Mouse (Mus musculus) forebrain, embryonic 10.5 days (tissue): ENCODE data around the gene Kmt2d. TPM values are rescaled to one million over a fixed set of nuclear protein-coding genes. Genes with fewer than 3 reads are reported as not detected.

Source experiments
- DNase-seq: peaks from one replicate; pipeline ENCODE4 v3.0.0-alpha.2; 2017; ENCODE audit warnings: low spot score; ENCODE audit errors: extremely low spot score
- H3K27ac ChIP-seq: fragments of 300-500 bp; sonication (generic); 2 replicates; pipeline ENCODE4 v1.5.1; 2016; ENCODE audit warnings: mild to moderate bottlenecking
- H3K27me3 ChIP-seq: fragments of 300-500 bp; sonication (generic); 2 replicates; pipeline ENCODE4 v1.6.1; 2016; ENCODE audit warnings: mild to moderate bottlenecking; ENCODE audit not compliant: poor library complexity, severe bottlenecking
- H3K36me3 ChIP-seq: fragments of 300-500 bp; sonication (generic); replicated peaks from 2 replicates; pipeline ENCODE4 v1.6.1; 2016; ENCODE audit warnings: mild to moderate bottlenecking, moderate library complexity
- H3K4me1 ChIP-seq: fragments of 300-500 bp; sonication (generic); 2 replicates; pipeline ENCODE4 v1.6.1; 2016
- H3K4me3 ChIP-seq: fragments of 300-500 bp; sonication (generic); 2 replicates; pipeline ENCODE4 v1.5.1; 2016; ENCODE audit warnings: mild to moderate bottlenecking, moderate library complexity
- H3K9me3 ChIP-seq: fragments of 300-500 bp; sonication (generic); 2 replicates; pipeline ENCODE4 v1.6.1; 2016; ENCODE audit warnings: mild to moderate bottlenecking, moderate library complexity
- WGBS: fragments of 180-500 bp; shearing (Covaris S2); methylation state at CpG from one replicate; pipeline ENCODE4 v1.1.7; 2016; 5-methylcytosine and 5-hydroxymethylcytosine counted together
- polyA plus RNA-seq: library from polyadenylated mRNA; unstranded; fragments of >200 nt; fragmentation: Nextera tagmentation; extraction: Ambion mirVana; gene quantifications from 2 replicates; pipeline ENCODE4 v1.2.1, GENCODE M21; 2016

Gene Kmt2d
- polyA plus RNA-seq, 1 experiment from 2014 or later, result 11.8 TPM

DNA sequence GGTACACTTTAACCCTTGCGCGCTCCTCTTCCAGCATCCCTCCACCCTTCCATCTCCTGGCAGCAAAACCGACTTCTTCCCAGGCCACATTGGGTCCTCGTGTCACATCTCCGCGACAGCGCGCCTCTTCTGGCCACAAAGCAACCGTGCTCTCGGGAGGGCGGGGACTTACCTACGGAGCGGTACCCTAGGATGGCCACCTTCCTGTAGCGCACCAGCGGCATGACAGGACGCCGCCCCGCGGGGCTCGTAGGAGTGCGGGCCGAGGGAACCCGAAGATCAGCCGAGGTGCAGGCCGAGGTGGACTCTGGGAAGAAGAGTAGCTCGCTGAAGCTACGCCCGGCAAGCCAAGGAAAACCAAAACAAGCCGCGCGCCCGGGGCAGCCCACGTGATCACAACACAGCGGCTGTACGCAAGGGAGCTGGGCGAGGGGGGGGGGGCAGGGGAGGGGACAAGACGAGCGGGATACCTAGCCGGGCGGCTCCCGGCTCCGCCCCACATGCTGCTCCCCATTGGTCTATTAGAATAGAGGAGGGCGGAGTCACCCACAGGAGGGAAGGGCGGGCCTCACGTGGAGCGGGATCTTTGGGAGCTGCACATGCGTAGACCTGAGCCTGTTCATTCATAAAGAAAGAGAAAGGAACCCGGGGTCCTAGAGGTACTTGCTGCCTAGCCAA lies 10.1 kb upstream of the Kmt2d start:
- Histone ChIP-seq H3K4me3 (peak overlapping the region; percentile 71), H3K36me3 (peaks cover 17% of the 10 kb centered on the region), H3K4me1 (peaks cover 31% of the 10 kb centered on the region), H3K27ac (peak overlapping the region; percentile 89), H3K9me3 (no peaks in the 10 kb centered on the region), H3K27me3 (no peaks in the 10 kb centered on the region)
- WGBS, result under 1% methylated on average over 48 of the region's 48 CpGs
- peak; percentile 97 for DNase-seq

DNA sequence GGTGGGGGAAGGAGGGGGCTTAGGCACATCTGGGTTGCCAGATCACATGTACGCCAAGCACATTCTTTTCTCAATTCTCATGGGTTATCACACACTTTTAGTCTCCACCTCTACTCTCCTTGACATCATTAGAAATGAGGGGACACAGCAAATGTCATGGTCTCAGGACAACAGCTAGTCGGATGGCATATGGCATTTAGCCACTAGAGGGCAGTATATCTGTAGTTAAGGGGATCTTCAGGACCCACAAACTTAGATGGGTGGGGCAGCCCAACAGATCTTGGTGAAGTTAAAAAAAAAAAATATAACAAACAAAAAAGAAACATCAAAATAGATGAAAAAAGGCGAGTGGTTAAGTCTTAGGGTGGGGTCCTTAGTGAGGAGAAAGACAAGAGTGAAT lies 6.3 kb upstream of the Kmt2d start:
- Histone ChIP-seq H3K4me1 (peaks cover 41% of the 10 kb centered on the region), H3K4me3 (no peak overlapping the region; the same call in 1 of the 2 replicates), H3K27ac (no peak overlapping the region), H3K9me3 (no peaks in the 10 kb centered on the region), H3K36me3 (peaks cover 17% of the 10 kb centered on the region), H3K27me3 (no peaks in the 10 kb centered on the region)
- peak; percentile 62 for DNase-seq
- 23% methylated on average over 3 of the region's 3 CpGs for WGBS

DNA sequence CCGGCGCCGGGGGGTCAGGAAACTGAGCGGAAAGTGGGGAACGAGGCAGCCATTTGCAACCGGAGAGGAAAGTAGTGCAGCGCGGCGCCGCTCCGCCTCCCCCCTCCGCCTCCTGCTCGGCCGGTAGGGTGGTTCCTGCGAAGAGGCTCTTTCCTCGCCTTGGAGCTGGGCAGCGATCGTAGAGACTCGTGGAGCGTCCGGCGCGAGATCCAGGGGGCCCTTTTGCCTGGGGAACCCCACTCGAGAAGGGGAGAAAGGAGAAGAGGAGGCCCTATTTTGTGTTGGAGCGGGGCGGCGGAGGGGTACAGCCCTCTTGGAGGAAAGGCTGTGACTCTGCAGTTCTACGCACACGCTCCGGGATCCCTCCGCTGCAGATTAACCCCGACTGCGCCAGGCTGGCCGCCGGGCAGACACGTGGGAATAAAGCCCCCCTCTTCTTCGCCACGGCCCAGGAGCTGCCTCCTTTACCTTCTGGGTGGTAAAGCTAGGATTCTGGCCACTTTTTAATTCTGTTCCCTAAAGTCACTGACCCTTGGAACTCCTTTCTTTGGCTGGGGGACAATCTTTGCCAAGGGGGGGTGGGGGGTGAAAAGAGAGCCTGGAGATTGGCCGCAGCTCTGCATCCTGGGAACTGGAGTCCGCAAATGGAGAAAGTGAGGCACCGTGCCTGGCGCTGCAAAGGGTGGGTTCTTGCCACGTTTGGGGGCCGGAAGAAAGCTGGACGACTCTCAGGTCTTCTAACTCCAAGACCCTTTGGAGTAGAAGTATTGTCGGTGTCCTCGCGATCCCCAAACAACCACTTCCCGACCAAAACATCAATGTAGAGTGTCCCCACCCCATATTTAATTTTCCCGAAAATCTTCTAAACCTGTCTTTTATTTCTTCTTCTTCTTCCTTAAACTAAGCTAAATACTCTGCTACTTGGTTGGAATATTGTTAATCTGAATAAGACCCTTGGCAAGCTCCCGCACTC lies 1.2 kb upstream of the Kmt2d start:
- no peaks in the 10 kb centered on the region for H3K27me3 ChIP-seq
- 1% methylated on average over 51 of the region's 51 CpGs for WGBS

DNA sequence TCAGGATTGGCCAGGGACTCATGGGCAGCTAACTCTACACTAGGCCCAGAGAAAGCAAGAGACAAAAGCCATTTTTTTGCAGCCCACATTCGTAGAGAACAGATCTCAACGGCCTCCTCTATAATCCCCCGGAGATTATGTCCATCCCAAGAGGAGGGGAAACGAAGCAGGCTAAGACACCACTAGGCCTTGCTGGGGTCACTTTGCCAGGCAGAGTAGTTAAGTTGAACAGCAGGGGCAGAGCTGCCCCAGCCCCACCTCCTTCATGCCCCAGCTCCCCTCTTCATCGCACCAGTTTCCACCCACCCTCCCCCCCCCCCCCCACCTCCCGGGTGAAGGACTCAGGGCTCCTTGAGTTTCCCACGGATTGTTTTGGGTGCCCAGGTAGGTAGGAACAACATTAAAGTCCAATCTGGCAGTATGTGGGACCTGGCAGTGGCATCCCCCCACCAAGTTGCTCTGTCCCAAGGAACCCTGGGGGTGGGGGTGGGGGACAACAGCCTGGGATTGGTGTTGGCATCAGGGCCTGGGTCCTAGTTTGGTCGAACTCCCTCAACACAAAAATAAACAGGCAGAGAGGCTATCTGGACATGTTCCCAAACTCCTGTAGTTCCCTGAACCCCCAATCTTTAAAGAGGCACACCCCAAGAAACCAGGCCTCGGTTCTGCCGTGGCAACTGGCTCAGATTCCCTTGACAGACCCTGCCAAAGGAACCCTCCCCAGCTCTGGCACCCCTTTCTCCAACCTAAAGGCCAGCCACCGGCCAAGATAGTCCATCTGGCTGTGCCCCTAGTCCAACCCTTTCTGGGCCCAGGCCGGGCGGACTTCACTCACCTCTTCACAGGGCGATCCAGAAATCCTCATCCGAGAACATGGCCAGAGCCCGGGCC lies 580 bp downstream of the Kmt2d start:
- peaks cover 49% of the 10 kb centered on the region for H3K4me1 ChIP-seq
- H3K27ac ChIP-seq, result peak overlapping the region; percentile 100
- WGBS, result under 1% methylated on average over 16 of the region's 16 CpGs
- H3K4me3 ChIP-seq, result peak overlapping the region; percentile 100
- no peaks in the 10 kb centered on the region for H3K9me3 ChIP-seq
- DNase-seq, result peak; percentile 35
- H3K27me3 ChIP-seq, result no peaks in the 10 kb centered on the region
- H3K36me3 ChIP-seq, result peaks cover 28% of the 10 kb centered on the region

More for the DNA sequence above, 1.2 kb upstream of the Kmt2d start:
- H3K4me3 ChIP-seq, result peak overlapping the region; percentile 100
- peaks cover 46% of the 10 kb centered on the region for H3K4me1 ChIP-seq
- peak; percentile 93 for DNase-seq
- peak overlapping the region; percentile 100 for H3K27ac ChIP-seq
- H3K9me3 ChIP-seq, result no peaks in the 10 kb centered on the region
- peaks cover 10% of the 10 kb centered on the region for H3K36me3 ChIP-seq

DNA sequence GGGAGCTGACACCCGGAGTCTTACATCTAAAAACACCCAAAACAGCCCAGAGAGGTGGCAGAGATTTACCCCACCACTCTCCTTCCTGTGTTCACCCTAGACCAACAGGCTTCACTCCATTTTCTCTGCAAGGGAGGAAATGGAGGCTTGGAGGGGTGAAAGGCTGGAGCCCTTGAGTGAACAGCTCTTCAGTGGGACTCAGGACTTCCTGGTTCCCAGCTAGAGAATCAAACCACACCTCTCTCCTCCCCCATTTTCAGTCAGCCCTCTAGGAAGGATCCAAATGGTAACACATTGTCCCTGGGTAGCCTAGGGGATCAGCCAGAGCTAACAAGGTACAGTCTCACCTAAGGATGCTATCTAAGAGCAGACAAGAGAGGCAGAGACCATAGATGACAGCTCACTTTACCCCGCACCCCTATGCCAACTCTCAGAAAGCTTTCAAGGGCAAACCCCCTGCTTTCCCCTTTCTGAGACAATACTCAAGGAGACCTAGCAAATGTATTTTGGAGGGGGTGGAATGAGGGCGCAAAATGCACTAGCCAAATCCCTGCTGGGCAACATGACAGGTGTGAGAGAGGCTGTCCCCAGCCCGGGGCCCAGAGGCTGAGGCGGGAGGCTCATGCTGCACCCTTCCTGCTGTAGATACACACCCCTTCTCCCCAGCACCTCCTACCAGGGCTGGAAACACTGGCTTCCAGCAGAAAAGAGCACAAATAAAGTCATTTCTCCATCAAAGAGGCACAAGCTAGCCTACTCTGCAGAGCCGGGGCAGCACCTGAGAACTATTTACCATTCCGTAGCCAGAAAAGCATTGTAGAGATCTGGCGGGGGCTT lies 1.4 kb downstream of the Kmt2d start:
- peaks cover 36% of the 10 kb centered on the region for H3K36me3 ChIP-seq
- no peak for DNase-seq
- H3K27me3 ChIP-seq, result no peaks in the 10 kb centered on the region
- H3K9me3 ChIP-seq, result no peaks in the 10 kb centered on the region
- H3K27ac ChIP-seq, result peak overlapping the region; percentile 100
- H3K4me1 ChIP-seq, result peaks cover 49% of the 10 kb centered on the region
- H3K4me3 ChIP-seq, result peak overlapping the region; percentile 100
- WGBS, result 18% methylated on average over 8 of the region's 8 CpGs

DNA sequence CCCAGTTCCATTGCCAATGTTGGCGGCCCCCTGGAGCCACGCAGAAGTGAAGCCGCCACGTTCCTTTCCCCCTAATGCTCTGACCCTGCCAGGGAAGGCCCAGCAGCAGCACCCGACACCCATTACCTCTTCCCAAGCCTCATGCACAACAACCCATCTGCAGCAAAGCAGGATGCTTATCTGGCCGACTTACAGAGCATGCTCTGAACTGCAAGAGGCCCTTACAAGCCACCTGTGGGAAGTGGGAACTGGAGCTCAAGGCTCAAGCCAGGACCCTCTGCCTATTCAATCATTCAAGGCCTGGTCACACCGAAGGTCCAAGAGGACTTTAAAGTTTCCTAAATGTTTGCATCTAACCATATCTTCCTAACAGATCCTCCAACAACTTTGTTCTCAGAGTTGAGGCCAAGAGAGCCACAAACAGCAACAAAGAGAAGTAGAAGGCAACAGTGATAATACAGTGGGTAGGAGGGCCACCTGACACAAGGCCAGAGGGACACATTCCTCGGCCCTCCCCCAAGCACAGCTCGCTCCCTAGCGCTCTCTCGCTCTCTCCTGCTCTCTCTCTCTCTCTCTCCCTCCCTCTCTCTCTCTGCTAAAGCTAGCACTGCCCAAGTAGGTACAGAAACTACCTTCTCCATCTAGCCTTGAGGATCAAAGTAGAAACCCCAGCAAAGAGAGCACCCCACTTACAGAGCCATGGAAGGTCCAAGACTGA lies 2.5 kb downstream of the Kmt2d start:
- peaks cover 47% of the 10 kb centered on the region for H3K36me3 ChIP-seq
- H3K4me1 ChIP-seq, result peaks cover 49% of the 10 kb centered on the region
- DNase-seq, result no peak
- H3K4me3 ChIP-seq, result peak overlapping the region; percentile 100
- H3K9me3 ChIP-seq, result no peaks in the 10 kb centered on the region
- WGBS, result 46% methylated on average over 11 of the region's 11 CpGs
- peak overlapping the region; percentile 36 for H3K27ac ChIP-seq
- H3K27me3 ChIP-seq, result no peaks in the 10 kb centered on the region

DNA sequence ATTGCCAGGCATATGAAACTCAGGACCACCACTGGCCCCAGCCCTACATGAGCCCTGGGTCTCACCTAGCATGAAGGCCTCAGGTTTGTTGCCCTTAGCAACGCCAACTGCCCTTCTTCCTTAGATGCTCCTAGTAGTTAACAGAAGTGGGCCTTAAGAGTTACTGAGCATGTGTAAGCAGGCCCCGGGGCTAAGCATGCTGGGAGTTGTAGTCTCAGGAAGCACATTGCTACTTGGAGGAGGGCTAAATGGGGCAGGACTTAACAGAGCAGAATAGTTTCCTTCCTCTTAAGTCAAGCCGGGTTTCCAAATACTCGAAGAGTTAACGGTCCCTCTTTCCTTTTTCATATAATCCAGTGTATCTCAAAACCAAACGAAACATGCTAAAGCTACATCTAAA lies 3.7 kb downstream of the Kmt2d start:
- no peak for DNase-seq
- Histone ChIP-seq H3K4me1 (peaks cover 38% of the 10 kb centered on the region), H3K27me3 (no peaks in the 10 kb centered on the region), H3K36me3 (peaks cover 59% of the 10 kb centered on the region), H3K9me3 (no peaks in the 10 kb centered on the region), H3K27ac (no peak overlapping the region), H3K4me3 (peak overlapping the region; percentile 100)
- 79% methylated on average over 6 of the region's 6 CpGs for WGBS

DNA sequence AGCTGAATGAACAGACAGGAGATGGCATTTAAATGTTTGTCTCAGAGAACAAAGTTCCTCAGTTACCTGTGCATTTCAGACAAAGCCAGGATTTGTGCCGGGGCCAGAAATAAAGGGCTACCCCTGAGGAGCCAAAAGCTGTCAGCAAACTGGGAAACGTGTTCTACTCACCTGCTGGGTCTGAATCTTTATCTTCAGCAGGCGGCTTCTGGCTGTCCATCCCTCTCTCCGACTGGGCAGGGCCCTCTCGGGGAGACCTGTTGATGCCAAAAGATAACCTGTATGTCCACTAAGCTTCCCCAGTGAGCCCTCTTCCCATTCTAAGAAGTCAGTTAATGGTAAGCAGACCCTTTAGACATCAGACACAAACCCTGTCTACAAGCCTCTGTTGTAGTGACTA lies 4.5 kb downstream of the Kmt2d start:
- H3K4me3 ChIP-seq, result no peak overlapping the region
- no peaks in the 10 kb centered on the region for H3K9me3 ChIP-seq
- H3K27ac ChIP-seq, result no peak overlapping the region
- 86% methylated on average over 5 of the region's 5 CpGs for WGBS
- DNase-seq, result no peak
- H3K4me1 ChIP-seq, result peaks cover 37% of the 10 kb centered on the region
- no peaks in the 10 kb centered on the region for H3K27me3 ChIP-seq
- peaks cover 67% of the 10 kb centered on the region for H3K36me3 ChIP-seq

DNA sequence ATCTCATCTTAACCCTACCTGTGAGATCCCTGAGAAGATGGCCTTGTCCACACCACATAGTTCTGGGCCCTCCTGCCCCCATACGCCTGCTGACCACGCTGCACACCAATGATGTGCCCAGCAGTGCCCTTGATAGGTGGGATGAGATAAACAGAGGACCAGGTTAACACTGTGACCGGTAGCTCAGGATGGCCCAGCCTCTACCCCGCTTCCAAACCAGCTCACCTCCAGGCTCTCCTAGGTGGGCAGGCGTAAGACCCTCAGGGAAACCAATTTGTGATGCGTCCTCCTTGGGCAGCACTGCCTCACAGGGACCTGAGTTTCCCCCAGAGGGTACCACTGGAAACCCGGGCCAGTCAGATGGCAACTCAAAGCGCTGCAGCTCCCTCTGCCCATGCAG lies 5.2 kb downstream of the Kmt2d start:
- no peak for DNase-seq
- Histone ChIP-seq H3K27ac (no peak overlapping the region), H3K4me3 (no peak overlapping the region), H3K9me3 (no peaks in the 10 kb centered on the region), H3K4me1 (peaks cover 37% of the 10 kb centered on the region), H3K36me3 (peaks cover 74% of the 10 kb centered on the region), H3K27me3 (no peaks in the 10 kb centered on the region)
- WGBS, result 98% methylated on average over 8 of the region's 8 CpGs

DNA sequence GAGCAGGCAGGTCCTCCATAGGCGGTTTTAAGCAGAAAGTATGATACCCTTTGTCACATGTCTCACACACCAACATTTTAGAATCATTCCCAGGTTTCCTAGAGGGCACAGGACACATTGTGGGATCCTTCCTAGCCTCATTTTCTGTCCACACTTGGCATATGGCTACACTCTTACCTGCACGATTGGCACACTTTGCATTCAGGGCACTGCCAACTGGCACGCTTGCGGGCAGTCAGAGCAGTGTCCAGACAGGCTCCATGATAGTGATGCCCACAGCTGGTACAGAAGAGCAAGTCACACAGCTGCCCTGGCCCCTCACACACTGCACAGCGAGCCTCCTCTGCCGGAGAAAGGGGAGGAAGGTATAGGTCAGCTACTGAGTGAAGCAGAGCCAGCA lies 6.1 kb downstream of the Kmt2d start:
- Histone ChIP-seq H3K9me3 (no peaks in the 10 kb centered on the region), H3K4me3 (no peak overlapping the region), H3K4me1 (peaks cover 30% of the 10 kb centered on the region), H3K27ac (no peak overlapping the region), H3K27me3 (no peaks in the 10 kb centered on the region), H3K36me3 (peaks cover 82% of the 10 kb centered on the region)
- 95% methylated on average over 6 of the region's 6 CpGs for WGBS
- no peak for DNase-seq

DNA sequence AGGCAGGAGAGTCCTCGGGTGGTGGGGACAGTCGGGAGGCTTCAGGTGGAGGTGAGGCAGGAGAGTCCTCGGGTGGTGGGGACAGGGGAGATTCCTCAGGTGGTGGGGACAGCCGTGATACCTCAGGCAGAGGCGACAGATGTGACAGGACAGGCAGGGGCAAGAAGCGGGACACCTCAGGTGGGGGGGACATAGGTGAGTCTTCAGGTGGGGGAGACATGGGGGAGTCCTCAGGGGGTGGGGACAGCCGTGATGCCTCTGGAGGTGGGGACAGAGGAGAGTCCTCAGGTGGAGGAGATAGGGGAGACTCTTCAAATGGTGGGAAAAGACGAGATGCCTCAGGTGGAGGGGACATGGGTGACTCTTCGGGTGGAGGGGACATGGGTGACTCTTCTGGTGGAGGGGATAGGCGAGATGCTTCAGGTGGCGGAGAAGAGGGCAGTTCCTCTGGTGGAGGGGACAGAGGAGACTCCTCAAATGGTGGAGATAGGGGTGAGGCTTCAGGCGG lies 7.5 kb downstream of the Kmt2d start:
- no peak for DNase-seq
- Histone ChIP-seq H3K36me3 (peaks cover 97% of the 10 kb centered on the region), H3K27ac (no peak overlapping the region), H3K27me3 (no peaks in the 10 kb centered on the region), H3K4me1 (peaks cover 15% of the 10 kb centered on the region), H3K9me3 (no peaks in the 10 kb centered on the region), H3K4me3 (no peak overlapping the region)
- 92% methylated on average over 12 of the region's 12 CpGs for WGBS
